Mouse (Mus musculus) liver, postnatal 0 days (tissue): ENCODE data around the gene Ppp1r9b. TPM values are rescaled to one million over a fixed set of nuclear protein-coding genes. Genes with fewer than 3 reads are reported as not detected.
"Not testable (repeated sequence)": the region's sequence is repeated elsewhere in the genome, so short reads cannot be mapped to it uniquely, and the experiment has no call there.

ENCODE experiments used
- ATAC-seq: fragments of 200-750 bp; cut with Nextera tagmentation; 2 replicates; pipeline ENCODE4 v1.8.0; 2017; ENCODE audit warnings: mild to moderate bottlenecking, moderate library complexity
- DNase-seq: peaks from one replicate; pipeline ENCODE4 v3.0.0-alpha.2; 2016
- H3K27ac ChIP-seq: fragments of 300-500 bp; sonication (generic); 2 replicates; pipeline ENCODE4 v1.5.1; 2014; ENCODE audit warnings: antibody characterized with exemption, moderate library complexity, mild to moderate bottlenecking, low read depth
- H3K27me3 ChIP-seq: fragments of 300-500 bp; sonication (generic); 2 replicates; pipeline ENCODE4 v1.6.1; 2014; ENCODE audit warnings: low read length, control low read depth, mixed read lengths; ENCODE audit not compliant: insufficient read depth
- H3K36me3 ChIP-seq: fragments of 300-500 bp; sonication (generic); replicated peaks from 2 replicates; pipeline ENCODE4 v1.6.1; 2014; ENCODE audit warnings: mild to moderate bottlenecking, control low read depth, low read length, moderate library complexity, mixed read lengths; ENCODE audit not compliant: insufficient read depth
- H3K4me1 ChIP-seq: fragments of 300-500 bp; sonication (generic); 2 replicates; pipeline ENCODE4 v1.6.1; 2014; ENCODE audit warnings: antibody characterized with exemption, mild to moderate bottlenecking, control low read depth; ENCODE audit not compliant: insufficient read depth
- H3K4me2 ChIP-seq: fragments of 300-500 bp; sonication (generic); 2 replicates; pipeline ENCODE4 v1.6.1; 2014; ENCODE audit warnings: low read depth, mild to moderate bottlenecking, low read length, moderate library complexity, mixed read lengths
- H3K4me3 ChIP-seq: fragments of 300-500 bp; sonication (generic); 2 replicates; pipeline ENCODE4 v1.5.1; 2014; ENCODE audit warnings: low read depth, low read length
- H3K9ac ChIP-seq: fragments of 300-500 bp; sonication (generic); replicated peaks from 2 replicates; pipeline ENCODE4 v1.6.1; 2014; ENCODE audit warnings: mild to moderate bottlenecking, moderate library complexity
- H3K9me3 ChIP-seq: fragments of 300-500 bp; sonication (generic); 2 replicates; pipeline ENCODE4 v1.6.1; 2016; ENCODE audit warnings: mild to moderate bottlenecking, control low read depth, low read length, mixed read lengths
- CTCF ChIP-seq: sonication (generic); IDR thresholded peaks from 2 replicates; pipeline ENCODE4 v1.5.1; 2016; ENCODE audit warnings: antibody characterized with exemption, low read depth
- EP300 ChIP-seq: IDR thresholded peaks from 2 replicates; pipeline ENCODE4 v1.6.1; 2016; ENCODE audit warnings: antibody characterized with exemption, low read depth, mild to moderate bottlenecking
- WGBS: fragments of 180-500 bp; shearing (Covaris S2); extraction: QIAGEN DNeasy Blood & Tissue Kit; methylation state at CpG from one replicate; pipeline ENCODE4 v1.1.7; 2014; ENCODE audit not compliant: insufficient replicate concordance; 5-methylcytosine and 5-hydroxymethylcytosine counted together
- polyA plus RNA-seq: library from polyadenylated mRNA; unstranded; fragments of >200 nt; fragmentation: Nextera tagmentation; extraction: Ambion mirVana; gene quantifications from 2 replicates; pipeline ENCODE4 v1.2.1, GENCODE M21; 2015

Gene Ppp1r9b
- polyA plus RNA-seq, 1 experiment from 2014 or later, result 6.1 TPM

DNA sequence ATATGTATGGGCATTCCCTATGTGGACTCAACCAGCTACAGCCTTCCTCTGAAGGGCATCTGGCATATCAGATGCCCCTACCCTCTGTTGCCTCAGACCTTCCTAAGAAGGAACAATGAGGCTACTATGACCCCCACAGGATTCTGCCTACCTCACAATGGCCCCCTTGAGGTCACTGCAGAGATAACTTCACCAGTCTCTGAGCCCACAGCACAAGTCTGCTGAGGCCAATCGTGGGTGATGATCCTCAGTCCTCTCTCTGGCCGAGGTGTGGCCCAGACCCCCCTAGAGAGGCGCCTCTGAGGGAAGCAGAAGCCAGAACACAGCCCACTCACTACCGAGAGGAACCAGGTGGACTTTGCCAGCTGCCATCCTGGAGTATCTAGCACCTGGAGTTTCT, 23.4 kb upstream of the Ppp1r9b start, which contains the start of gene Hils1:
Gene Hils1 (plus strand): TSS at position 175 of the 400 bp plus-strand sequence.
- no peak for ATAC-seq
- H3K4me3 ChIP-seq, result no peak within 1 kb of the TSS
- H3K9me3 ChIP-seq, result no peaks in the 10 kb centered on the region
- no peak within 1 kb of the TSS for H3K9ac ChIP-seq
- WGBS, result 24% methylated on average over 4 of the region's 4 CpGs
- H3K4me1 ChIP-seq, result no peaks in the 10 kb centered on the region
- DNase-seq, result no peak
- H3K27ac ChIP-seq, result no peak within 1 kb of the TSS
- 0 out of 2 replicates have a peak, but pooled peaks cover 13% of the 10 kb centered on the region for H3K27me3 ChIP-seq
- H3K36me3 ChIP-seq, result no peaks in the 10 kb centered on the region
- H3K4me2 ChIP-seq, result no peak within 1 kb of the TSS
- TF ChIP-seq CTCF (peak; percentile 12; the same call in 1 of the 2 replicates), EP300 (no peak)

- H3K27me3 ChIP-seq, result 0 out of 2 replicates have a peak, but pooled peaks cover 13% of the 10 kb centered on the region
- no peak overlapping the region for H3K4me3 ChIP-seq
- H3K9me3 ChIP-seq, result no peaks in the 10 kb centered on the region
- H3K4me1 ChIP-seq, result no peaks in the 10 kb centered on the region
- TF ChIP-seq CTCF (no peak), EP300 (no peak)
- H3K4me2 ChIP-seq, result no peak overlapping the region
- no peaks in the 10 kb centered on the region for H3K36me3 ChIP-seq
- no peak overlapping the region for H3K9ac ChIP-seq
- no peak for DNase-seq
- ATAC-seq, result no peak
- no peak overlapping the region for H3K27ac ChIP-seq
- WGBS, result 68% methylated on average over 7 of the region's 7 CpGs
These were observed 22.6 kb upstream of the Ppp1r9b start for GRCm38 (mm10) chr11:94968187-94968586.

DNA sequence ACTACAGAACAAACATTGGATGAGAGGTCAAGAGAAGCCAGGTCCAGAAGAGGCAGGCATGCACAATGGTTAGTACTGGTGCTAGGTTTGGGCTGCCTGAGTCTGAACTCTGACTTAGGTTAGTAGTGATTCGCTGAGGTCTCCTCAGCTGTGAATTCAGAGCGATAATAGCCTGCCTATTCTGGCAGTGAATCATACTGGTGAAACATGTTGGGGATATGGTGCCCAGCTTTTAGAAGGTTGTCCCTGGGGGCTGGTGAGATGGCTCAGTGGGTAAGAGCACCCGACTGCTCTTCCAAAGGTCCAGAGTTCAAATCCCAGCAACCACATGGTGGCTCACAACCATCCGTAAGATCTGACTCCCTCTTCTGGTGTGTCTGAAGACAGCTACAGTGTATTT, 21.1 kb upstream of the Ppp1r9b start:
- H3K9ac ChIP-seq, H3K9me3 ChIP-seq, H3K4me3 ChIP-seq, H3K27ac ChIP-seq, H3K36me3 ChIP-seq, DNase-seq, H3K4me2 ChIP-seq, ATAC-seq, H3K4me1 ChIP-seq: not testable (repeated sequence)
- 84% methylated on average over 4 of the region's 4 CpGs for WGBS
- H3K27me3 ChIP-seq, result 0 out of 2 replicates have a peak, but pooled peaks cover 13% of the 10 kb centered on the region

DNA sequence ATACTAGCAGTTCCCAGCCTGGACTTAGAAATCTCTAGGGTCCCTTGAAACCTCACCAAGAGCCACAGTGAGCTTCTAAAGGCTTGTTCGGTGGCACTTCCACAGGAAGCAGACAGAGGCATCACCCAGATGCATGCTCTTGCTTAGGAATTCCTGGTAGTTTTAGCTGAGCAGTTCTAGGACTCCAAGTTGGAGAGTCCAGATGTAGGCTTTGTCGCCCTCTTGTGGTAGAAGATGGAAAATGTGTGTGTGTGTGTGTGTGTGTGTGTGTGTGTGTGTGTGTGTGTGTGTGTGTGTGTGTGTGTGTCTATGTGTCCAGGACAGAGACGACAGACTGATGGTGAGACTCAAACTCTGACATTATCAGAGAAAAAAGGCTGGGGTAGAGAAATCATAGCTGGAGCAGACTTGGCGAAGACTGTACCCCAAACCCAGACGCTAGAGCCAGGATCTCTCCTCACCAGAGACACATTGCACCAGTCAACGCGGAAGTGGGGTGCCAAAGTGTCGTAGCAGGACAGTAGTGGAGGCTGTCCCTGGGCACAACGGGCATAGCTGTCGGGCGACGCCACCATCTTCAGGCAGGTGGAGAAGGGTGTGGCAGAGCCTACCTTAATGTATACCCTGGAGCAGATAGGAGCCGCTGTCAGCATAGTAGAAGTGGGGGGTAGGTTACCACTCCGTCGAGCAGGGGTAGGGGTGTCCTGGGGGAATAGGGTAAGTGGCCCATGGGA, 20.5 kb upstream of the Ppp1r9b start:
- Histone ChIP-seq H3K27ac (no peak overlapping the region), H3K4me1 (no peaks in the 10 kb centered on the region), H3K9ac (no peak overlapping the region), H3K36me3 (no peaks in the 10 kb centered on the region), H3K4me3 (no peak overlapping the region), H3K27me3 (0 out of 2 replicates have a peak, but pooled peaks cover 13% of the 10 kb centered on the region), H3K4me2 (no peak overlapping the region), H3K9me3 (no peaks in the 10 kb centered on the region)
- peak; percentile 25; the same call in 1 of the 2 replicates for ATAC-seq
- WGBS, result 43% methylated on average over 15 of the region's 15 CpGs
- TF ChIP-seq EP300 (no peak), CTCF (peak; percentile 93)
- DNase-seq, result peak; percentile 63

- DNase-seq, result no peak
- H3K36me3 ChIP-seq, result no peaks in the 10 kb centered on the region
- ATAC-seq, result no peak
- no peak overlapping the region for H3K9ac ChIP-seq
- WGBS, result 60% methylated on average over 16 of the region's 16 CpGs
- TF ChIP-seq CTCF (no peak), EP300 (no peak)
- H3K27me3 ChIP-seq, result 0 out of 2 replicates have a peak, but pooled peaks cover 13% of the 10 kb centered on the region
- no peak overlapping the region for H3K4me3 ChIP-seq
- no peaks in the 10 kb centered on the region for H3K4me1 ChIP-seq
- no peaks in the 10 kb centered on the region for H3K9me3 ChIP-seq
- no peak overlapping the region for H3K27ac ChIP-seq
- H3K4me2 ChIP-seq, result no peak overlapping the region
These were observed 18.8 kb upstream of the Ppp1r9b start for GRCm38 (mm10) chr11:94971895-94972615.

GRCm38 (mm10) chr11:94972887-94973286, 17.9 kb upstream of the Ppp1r9b start:
- Histone ChIP-seq H3K27ac (no peak overlapping the region), H3K36me3 (no peaks in the 10 kb centered on the region), H3K4me1 (no peaks in the 10 kb centered on the region), H3K4me3 (no peak overlapping the region), H3K27me3 (0 out of 2 replicates have a peak, but pooled peaks cover 7% of the 10 kb centered on the region), H3K4me2 (no peak overlapping the region), H3K9me3 (no peaks in the 10 kb centered on the region), H3K9ac (no peak overlapping the region)
- no peak for DNase-seq
- no peak for ATAC-seq
- 69% methylated on average over 5 of the region's 5 CpGs for WGBS
- TF ChIP-seq CTCF, result no peak
- TF ChIP-seq EP300, result no peak
